Mouse (Mus musculus) stomach, postnatal 0 days (tissue): ENCODE data around the gene Twf2. TPM values are rescaled to one million over a fixed set of nuclear protein-coding genes. Genes with fewer than 3 reads are reported as not detected.

Experiments
- ATAC-seq: fragments of 200-750 bp; cut with Nextera tagmentation; 2 replicates; pipeline ENCODE4 v1.8.0; 2017; ENCODE audit not compliant: low FRiP score, low TSS enrichment
- DNase-seq: peaks from one replicate; pipeline ENCODE4 v3.0.0-alpha.2; 2016; ENCODE audit warnings: low spot score
- H3K27ac ChIP-seq: fragments of 300-500 bp; sonication (generic); replicated peaks from 2 replicates; pipeline ENCODE4 v1.5.1; 2014; ENCODE audit warnings: mild to moderate bottlenecking, control low read depth
- H3K27me3 ChIP-seq: fragments of 300-500 bp; sonication (generic); 2 replicates; pipeline ENCODE4 v1.6.1; 2014; ENCODE audit warnings: low read length; ENCODE audit not compliant: control insufficient read depth, insufficient read depth
- H3K36me3 ChIP-seq: fragments of 300-500 bp; sonication (generic); 2 replicates; pipeline ENCODE4 v1.6.1; 2014; ENCODE audit warnings: low read length, mixed read lengths; ENCODE audit not compliant: control insufficient read depth, insufficient read depth
- H3K4me1 ChIP-seq: fragments of 300-500 bp; sonication (generic); replicated peaks from 2 replicates; pipeline ENCODE4 v1.6.1; 2014; ENCODE audit warnings: antibody characterized with exemption; ENCODE audit not compliant: control insufficient read depth, insufficient read depth
- H3K4me2 ChIP-seq: fragments of 300-500 bp; sonication (generic); replicated peaks from 2 replicates; pipeline ENCODE4 v1.6.1; 2014; ENCODE audit warnings: low read depth, mild to moderate bottlenecking, control low read depth, moderate library complexity
- H3K4me3 ChIP-seq: fragments of 300-500 bp; sonication (generic); 2 replicates; pipeline ENCODE4 v1.5.1; 2014; ENCODE audit warnings: low read depth, low read length, control low read depth
- H3K9ac ChIP-seq: fragments of 300-500 bp; sonication (generic); 2 replicates; pipeline ENCODE4 v1.6.1; 2014; ENCODE audit warnings: mild to moderate bottlenecking, low read length, control low read depth, mixed read lengths
- H3K9me3 ChIP-seq: fragments of 300-500 bp; sonication (generic); 2 replicates; pipeline ENCODE4 v1.6.1; 2016; ENCODE audit warnings: low read length; ENCODE audit not compliant: control insufficient read depth
- CTCF ChIP-seq: IDR thresholded peaks from 2 replicates; pipeline ENCODE4 v1.5.1; 2016; ENCODE audit warnings: antibody characterized with exemption, low read depth, mild to moderate bottlenecking, moderate library complexity
- EP300 ChIP-seq: optimal IDR thresholded peaks from 2 replicates; pipeline ENCODE3; 2016; ENCODE audit warnings: antibody characterized with exemption
- WGBS: fragments of 180-500 bp; shearing (Covaris S2); extraction: QIAGEN DNeasy Blood & Tissue Kit; methylation state at CpG from one replicate; pipeline ENCODE4 v1.1.7; 2014; 5-methylcytosine and 5-hydroxymethylcytosine counted together
- polyA plus RNA-seq: library from polyadenylated mRNA; unstranded; fragments of >200 nt; fragmentation: Nextera tagmentation; extraction: Ambion mirVana; gene quantifications from 2 replicates; pipeline ENCODE4 v1.2.1, GENCODE M21; 2015

The Twf2 gene
- polyA plus RNA-seq, 1 experiment from 2014 or later: 27.7 TPM

DNA sequence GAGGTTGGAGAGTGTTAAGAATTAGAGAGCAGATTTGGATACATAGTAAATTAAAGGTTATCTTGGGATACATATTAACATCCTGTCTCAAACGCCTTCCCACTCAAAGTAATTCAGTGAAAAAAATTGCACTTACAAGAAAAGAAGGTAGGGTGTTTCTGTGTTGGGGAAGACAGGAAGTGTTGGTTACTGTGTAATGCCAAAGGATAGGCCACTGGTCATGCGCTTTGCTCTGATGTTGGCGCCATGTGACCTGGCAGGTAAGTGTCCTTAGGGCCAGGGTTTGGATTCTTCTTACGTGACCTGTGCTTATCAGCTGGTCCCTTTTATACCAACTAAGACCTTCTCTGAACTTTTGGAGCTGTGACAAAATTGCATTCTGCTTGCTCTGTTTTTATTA, 20.8 kb upstream of the Twf2 start:
- Histone ChIP-seq H3K9me3 (no peaks in the 10 kb centered on the region), H3K9ac (no peak overlapping the region), H3K27ac (no peak overlapping the region), H3K36me3 (peaks cover 44% of the 10 kb centered on the region), H3K27me3 (no peaks in the 10 kb centered on the region), H3K4me2 (no peak overlapping the region), H3K4me3 (no peak overlapping the region), H3K4me1 (no peaks in the 10 kb centered on the region)
- TF ChIP-seq EP300 (no peak), CTCF (no peak)
- WGBS: 89% methylated on average over 4 of the region's 4 CpGs
- ATAC-seq (no peak), DNase-seq (no peak)

DNA sequence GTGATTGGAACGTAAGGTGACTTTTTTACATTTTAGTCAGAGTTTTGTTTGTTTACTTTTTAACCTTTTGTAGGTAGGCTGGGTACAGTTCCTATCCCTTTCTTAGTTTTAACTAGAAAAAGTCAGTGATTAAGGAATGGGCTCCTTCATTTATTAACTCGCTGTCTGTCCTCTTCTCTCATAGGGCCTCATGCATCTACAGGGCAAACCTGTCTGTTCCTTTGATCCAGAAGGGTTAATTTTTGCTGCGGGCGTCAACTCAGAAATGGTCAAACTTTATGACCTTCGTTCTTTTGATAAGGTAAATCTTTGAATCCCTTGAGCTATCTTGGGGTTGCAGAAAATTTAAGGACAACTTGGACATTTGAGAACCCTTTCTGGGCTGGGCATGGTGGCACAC, 18.9 kb upstream of the Twf2 start:
- peaks cover 56% of the 10 kb centered on the region for H3K36me3 ChIP-seq
- TF ChIP-seq EP300: no peak
- no peaks in the 10 kb centered on the region for H3K27me3 ChIP-seq
- no peak overlapping the region for H3K4me2 ChIP-seq
- no peaks in the 10 kb centered on the region for H3K4me1 ChIP-seq
- no peak overlapping the region for H3K9ac ChIP-seq
- H3K4me3 ChIP-seq: no peak overlapping the region
- no peak overlapping the region for H3K27ac ChIP-seq
- ATAC-seq: no peak
- no peak for DNase-seq
- no peaks in the 10 kb centered on the region for H3K9me3 ChIP-seq
- 80% methylated on average over 5 of the region's 5 CpGs for WGBS

DNA sequence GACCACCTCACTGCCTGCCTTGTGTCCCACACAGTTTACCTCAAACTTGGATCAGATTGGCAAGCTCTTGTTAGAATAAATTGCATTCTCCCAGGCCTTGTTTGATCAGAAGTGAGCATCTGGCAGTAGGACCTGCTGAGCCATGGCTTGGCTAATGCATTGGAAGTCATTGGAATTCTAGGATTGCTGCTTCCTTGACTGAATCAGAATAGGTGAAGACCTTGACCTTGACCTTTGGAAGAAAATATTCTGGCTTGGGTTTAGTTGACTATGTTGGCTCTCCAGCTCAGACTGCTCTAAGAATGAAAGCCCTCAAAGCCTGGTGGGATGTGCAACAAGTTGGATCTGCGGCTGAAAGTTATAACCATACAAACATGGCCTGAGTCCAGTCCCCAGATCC, 11.6 kb upstream of the Twf2 start:
- Histone ChIP-seq H3K9me3 (no peaks in the 10 kb centered on the region), H3K9ac (no peak overlapping the region), H3K36me3 (peaks cover 42% of the 10 kb centered on the region), H3K4me1 (no peaks in the 10 kb centered on the region), H3K4me3 (no peak overlapping the region), H3K4me2 (no peak overlapping the region), H3K27me3 (no peaks in the 10 kb centered on the region), H3K27ac (no peak overlapping the region)
- WGBS: 90% methylated on average over 1 of the region's 1 CpGs
- TF ChIP-seq EP300: no peak
- TF ChIP-seq CTCF: no peak
- no peak for DNase-seq
- ATAC-seq: no peak

DNA sequence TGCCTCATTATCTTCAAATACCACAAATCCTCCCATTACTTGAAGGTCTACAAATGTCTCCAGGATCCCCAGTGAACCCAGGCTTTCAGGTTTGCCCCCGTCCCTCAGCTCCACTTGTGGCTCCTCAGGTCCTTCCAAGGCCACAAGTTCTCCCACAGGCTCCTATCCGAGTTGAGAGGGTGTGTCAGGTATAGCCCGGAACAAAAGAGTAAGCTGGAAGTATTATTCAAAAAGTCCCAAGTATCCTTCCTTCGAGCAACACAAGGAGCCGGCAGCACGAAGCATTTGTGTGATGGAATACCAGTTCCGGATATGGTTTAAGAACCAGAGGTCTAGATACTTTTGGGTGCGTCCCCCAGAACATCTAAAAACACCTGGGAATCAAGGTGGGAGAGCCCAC, 10.9 kb upstream of the Twf2 start:
- Histone ChIP-seq H3K9me3 (no peaks in the 10 kb centered on the region), H3K27me3 (no peaks in the 10 kb centered on the region), H3K36me3 (peaks cover 38% of the 10 kb centered on the region), H3K27ac (no peak overlapping the region), H3K9ac (no peak overlapping the region), H3K4me1 (no peaks in the 10 kb centered on the region), H3K4me3 (no peak overlapping the region), H3K4me2 (no peak overlapping the region)
- TF ChIP-seq CTCF (no peak), EP300 (no peak)
- WGBS: 89% methylated on average over 8 of the region's 8 CpGs
- no peak for ATAC-seq
- no peak for DNase-seq

DNA sequence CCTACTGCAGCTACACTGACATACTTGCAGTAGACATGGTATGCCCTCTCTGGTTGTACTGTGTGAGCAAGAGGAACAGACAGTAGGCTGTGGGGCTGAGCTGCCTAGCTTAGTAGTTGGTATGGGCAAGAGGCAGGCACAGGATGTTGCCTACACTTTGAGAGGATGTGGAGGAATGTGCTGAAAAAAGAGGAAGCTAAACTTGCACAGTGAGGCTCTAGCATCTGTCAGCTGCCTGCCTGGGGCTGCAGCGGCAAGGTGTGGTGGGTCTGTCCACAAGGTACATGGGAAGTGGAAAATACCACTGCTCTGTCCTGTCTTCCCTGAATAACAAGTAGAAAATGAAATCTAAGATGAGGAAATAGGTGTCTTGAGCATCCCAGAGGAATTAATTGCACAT, 9.9 kb upstream of the Twf2 start:
- H3K4me3 ChIP-seq: no peak overlapping the region
- no peak overlapping the region for H3K9ac ChIP-seq
- ATAC-seq: no peak
- H3K9me3 ChIP-seq: no peaks in the 10 kb centered on the region
- H3K27me3 ChIP-seq: no peaks in the 10 kb centered on the region
- TF ChIP-seq EP300: no peak
- H3K27ac ChIP-seq: no peak overlapping the region
- WGBS: 85% methylated on average over 1 of the region's 1 CpGs
- H3K4me1 ChIP-seq: no peaks in the 10 kb centered on the region
- peaks cover 29% of the 10 kb centered on the region for H3K36me3 ChIP-seq
- no peak overlapping the region for H3K4me2 ChIP-seq
- no peak for DNase-seq

DNA sequence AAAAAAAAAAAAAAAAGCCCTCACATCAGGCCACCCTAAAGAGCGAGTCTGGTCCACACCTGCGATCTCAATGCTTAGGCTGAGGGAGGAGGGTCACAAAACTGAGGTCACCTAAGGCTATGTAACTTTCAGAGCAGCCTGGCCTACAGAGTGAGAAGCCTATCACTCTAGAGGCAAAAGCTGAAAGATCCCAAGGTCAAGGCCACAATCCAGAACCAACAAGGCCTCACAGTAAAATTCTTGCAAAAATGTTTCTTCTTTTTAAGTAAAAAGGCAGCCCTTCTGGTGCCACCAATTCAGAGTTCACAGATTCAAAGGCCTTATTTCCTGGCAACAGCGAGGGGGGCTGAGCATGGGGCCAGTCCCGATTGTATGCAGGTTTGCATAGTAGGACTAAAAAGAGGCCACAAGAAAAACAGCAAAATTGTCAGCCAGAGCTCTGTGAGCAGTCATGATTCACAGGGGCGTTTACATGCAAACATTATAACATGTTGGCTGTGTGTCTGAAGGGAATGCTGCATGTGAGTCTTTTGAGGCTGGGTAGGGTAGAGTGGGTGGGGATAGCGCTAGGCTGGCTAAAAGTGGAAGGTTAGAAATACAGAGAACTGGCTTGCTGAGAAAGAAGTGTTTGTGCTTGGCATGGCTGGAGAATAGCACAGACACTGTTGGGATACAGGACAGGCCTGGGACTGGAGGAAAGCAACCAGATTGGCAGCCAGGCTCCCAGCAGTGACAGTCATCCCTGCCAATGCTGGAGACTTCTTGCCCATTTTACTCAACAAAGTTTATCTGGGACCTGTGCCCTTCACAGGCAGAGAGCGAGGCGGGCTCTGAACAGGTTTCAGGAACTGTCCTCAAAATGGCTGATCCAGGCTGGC, 8.7 kb upstream of the Twf2 start:
- H3K4me2 ChIP-seq: no peak overlapping the region
- 83% methylated on average over 8 of the region's 8 CpGs for WGBS
- H3K9me3 ChIP-seq: no peaks in the 10 kb centered on the region
- TF ChIP-seq CTCF (no peak), EP300 (no peak)
- no peaks in the 10 kb centered on the region for H3K27me3 ChIP-seq
- H3K36me3 ChIP-seq: peaks cover 21% of the 10 kb centered on the region; the same call in 1 of the 2 replicates
- no peak overlapping the region for H3K9ac ChIP-seq
- ATAC-seq: no peak
- H3K4me3 ChIP-seq: no peak overlapping the region
- DNase-seq: no peak
- no peak overlapping the region for H3K27ac ChIP-seq
- H3K4me1 ChIP-seq: no peaks in the 10 kb centered on the region
